Mouse (Mus musculus) gastrocnemius, postnatal 36 days (tissue): ENCODE measurements around the gene Rpl23. TPM values are rescaled to one million over a fixed set of nuclear protein-coding genes. Genes with fewer than 3 reads are reported as not detected.
A peak's percentile ranks its signal among the peaks of the same experiment; 100 is the strongest.

Source experiments
- DNase-seq, 2 experiments: peaks; one replicate each; pipeline ENCODE4 v3.0.0; 2022
- intact Hi-C: fragments of 180-260 bp; cut with DNase I; formaldehyde crosslinking; loops from one replicate; pipeline ENCODE4 v1.15.1; 2025
- total RNA-seq, 2 experiments: library from RNA; stranded (reverse); gene quantifications; 2 replicates each; pipeline ENCODE4 v1.2.3; 2021

The Rpl23 gene
- total RNA-seq, 2 experiments from 2014 or later, result 349 to 430 TPM

DNA sequence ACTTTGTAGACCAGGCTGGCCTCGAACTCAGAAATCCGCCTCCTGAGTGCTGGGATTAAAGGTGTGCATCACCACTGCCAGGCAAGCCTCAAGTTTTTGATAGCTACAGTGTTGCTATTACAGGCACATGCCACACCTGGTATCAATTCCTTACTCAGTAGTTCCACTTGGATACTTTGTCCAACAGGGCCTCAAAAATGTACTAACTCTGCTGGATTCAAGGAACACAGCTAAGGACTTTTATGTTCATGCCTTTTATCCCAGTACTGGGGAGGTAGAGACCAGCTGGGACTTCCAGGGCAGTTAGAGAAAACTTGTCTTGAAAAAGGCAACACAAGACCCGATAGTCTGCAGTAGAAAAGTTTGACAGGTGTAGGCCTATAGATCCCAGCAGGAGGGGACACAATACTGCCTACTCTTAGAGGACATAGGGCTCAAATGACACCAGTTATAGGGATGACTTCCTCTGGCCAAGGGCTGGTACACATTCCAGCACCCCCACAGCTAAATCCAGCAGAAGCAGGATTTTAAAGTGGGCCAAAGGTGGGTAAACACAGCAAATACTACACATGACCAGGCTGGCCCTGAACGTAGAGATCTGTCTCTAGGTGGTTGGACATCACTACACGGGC lies 5.6 kb downstream of the Rpl23 start:
- DNase-seq, result no peak
- intact Hi-C loops, result no loop called here

DNA sequence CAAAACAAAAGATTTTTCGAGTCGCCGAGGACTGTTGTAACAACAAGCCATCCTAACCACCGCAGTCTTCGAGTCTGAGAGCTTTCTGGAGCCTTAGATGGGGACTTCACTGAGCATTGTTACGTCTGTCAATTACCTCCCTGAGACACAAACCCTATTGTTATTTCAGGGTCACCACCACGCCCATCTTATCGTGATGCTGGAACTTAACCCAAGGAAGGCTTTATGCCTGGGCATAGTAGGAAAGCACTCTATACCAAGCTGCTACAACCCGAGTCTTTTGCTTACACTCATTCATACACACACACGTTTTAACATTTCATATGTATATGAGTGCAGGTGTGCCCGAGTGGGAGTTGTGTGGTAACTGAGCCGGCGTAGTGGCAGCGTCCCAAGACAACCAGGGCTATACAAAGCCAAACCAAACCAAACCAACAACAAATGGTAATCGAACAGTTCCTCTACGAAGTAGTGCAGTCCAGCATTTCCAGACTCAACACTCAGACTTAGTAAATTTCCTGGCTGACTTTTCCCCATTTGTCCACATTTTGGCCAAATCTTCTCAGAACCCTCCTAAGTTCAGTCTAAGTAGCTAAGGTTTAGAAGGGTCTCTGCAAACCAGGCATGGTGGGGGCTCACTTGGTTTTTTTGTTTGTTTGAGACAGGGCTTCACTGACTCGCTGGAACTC lies 6.3 kb downstream of the Rpl23 start, which contains the start of gene 1700001P01Rik:
1700001P01Rik (minus strand) TSS at position 111 of the 689 bp plus-strand sequence.
- no peak for DNase-seq
- intact Hi-C loops, result no loop called here

DNA sequence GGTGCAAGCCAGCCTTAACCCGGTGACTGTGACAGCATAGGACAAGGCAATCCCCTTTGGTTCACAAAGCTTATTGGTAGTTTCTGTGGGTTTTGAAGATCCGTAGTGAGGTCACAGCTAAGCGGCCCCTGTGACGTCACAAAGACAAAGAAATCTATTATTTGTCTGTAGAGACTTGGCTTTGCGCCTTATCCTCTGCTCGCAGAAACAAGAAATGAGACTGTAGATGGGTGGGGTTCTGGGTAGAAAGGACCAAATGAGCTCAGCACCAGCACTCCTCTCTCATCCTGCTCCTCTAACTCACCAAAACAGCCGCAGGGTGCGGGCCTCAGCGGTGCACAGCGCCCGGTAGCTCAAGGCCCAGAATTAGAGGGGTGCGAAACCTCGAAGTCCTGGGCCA lies 7.1 kb downstream of the Rpl23 start:
- no peak for DNase-seq
- intact Hi-C loops, result no loop called here

DNA sequence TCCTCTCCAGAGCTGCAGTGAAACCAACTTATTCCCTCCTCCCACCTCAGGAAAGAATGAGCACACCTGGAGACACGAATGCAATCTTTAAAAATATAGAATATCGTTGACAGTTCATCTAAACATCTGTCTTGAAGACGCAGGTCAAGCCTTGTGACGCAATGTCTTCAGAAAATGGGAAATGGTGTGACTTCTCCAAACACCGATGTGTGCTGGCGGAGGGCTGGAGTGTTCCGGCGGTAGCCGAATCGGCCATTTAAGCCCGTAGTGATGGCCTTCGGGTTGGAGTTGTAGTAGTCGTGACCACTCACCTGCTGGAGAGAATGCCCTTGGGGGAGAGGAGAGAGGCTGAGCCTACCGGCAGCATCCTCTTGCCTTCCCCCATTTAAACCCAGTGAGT lies 10.8 kb downstream of the Rpl23 start:
- DNase-seq, result no peak
- intact Hi-C loops, result no loop called here

DNA sequence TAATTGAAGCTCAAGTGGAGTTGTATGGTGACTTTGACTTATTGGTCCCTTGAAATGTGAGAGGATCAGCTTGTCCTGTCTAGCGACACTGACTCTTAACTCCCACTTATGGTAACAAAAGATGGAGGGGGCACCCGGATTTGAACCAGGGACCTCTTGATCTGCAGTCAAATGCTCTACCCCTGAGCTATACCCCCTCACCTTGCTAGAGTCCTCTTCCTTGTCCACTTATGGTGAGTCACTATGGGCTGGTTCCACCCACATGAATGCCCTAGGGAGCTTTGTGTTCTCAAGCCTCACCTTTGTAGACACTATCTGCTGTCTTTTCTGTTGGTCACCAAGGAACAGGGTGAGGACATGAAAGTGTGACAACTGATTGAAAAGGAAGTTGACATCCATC lies 12.5 kb downstream of the Rpl23 start:
- intact Hi-C loops, result no loop called here
- DNase-seq, result no peak

DNA sequence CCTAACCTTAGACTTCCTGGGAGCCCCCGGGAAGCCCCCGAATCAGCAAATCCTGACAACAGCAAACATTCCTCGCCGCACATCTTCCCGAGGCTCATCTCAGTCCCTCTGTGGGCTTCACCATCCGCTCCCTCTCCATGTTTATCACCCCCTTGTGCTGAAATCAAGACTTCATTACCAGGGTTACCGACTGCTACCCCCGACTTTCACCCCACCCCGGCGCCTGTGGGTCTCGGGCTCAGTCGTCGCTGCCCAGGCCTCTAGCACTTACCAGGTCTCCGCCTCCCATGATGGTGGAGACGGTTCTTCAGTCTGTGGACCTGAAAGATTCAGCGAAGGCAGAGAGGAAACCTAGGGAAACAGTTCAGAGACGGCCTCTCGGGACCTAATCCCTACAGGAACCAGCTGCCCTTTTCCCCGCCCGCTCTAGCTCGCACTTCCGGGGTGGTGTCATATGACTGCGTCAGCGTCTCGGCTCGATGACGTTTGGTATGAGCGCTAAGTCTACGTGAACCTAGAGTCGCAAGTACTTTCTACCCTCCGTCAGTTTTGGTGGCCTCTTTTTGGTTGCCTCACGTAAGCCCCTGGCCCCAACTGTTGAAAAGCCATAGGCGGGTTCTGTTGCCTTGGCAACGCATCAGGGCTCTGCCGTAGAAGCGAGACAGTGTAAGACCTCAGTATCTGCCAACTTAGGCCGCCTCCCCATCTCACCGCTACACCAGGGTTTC lies 15.9 kb downstream of the Rpl23 start, which contains the start of gene Cwc25:
Cwc25 (minus strand) TSS at position 403 of the 728 bp plus-strand sequence.
- intact Hi-C loops, result loop anchor here (2.0 kb wide), 1 partner anchor 14 kb away; no protein-coding TSS in a partner anchor
- peak; percentile 88 to 93 for DNase-seq

DNA sequence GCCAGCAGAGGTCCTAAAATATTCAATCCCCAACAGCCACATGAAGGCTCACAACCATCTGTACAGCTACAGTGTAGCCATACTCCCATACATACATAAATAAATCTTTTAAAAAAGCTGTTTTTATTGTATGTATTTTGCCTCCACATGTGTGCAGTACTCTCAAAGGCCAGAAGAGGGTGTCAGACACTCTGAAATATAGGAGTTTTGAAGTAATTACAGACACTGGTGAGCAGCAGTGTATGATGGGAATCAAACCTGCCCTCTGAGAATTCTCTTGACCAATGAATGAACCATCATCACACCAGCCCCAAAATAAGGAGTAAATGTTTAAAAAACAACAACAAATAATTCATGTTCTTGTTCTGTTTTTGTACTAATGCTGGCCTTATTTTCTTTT lies 20.6 kb downstream of the Rpl23 start:
- intact Hi-C loops, result no loop called here
- DNase-seq, result no peak

DNA sequence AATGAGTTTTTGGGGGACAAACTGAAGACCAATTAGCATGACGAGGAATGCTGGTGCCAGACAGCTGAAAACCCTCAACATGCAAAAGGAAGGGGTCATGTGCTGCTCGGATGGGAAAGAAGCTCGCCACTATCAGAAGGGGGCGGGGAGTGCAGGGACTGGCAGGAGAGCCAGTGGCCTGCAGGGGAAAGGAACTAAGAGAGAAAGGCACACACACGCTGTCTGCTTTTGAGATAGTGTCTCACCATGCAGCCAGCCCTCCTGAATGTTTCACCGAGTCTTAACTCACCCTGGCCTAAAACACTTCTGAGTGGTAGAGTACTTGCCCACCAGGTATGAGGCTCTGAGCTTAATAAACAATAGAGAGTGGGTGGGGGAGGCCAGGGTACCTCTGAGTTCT lies 23.3 kb downstream of the Rpl23 start:
- DNase-seq, result no peak
- intact Hi-C loops, result no loop called here

DNA sequence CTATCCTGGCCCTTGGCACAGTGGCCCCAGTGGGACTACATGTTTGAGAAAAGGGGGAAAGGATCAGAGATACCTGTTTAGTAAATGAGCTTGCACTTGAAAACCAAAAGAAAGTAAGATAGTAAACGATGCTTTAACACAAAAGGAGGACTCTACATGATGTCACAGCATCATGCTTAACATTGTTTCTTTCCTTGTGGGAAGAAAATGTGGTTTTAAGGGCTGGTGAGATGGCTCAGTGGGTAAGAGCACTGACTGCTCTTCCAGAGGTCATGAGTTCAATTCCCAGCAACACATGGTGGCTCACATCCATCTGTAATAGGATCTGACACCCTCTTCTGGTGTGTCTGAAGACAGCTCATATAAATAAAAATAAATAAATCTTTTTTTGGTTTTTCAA lies 24.1 kb downstream of the Rpl23 start:
- intact Hi-C loops, result no loop called here
- DNase-seq, result no peak

DNA sequence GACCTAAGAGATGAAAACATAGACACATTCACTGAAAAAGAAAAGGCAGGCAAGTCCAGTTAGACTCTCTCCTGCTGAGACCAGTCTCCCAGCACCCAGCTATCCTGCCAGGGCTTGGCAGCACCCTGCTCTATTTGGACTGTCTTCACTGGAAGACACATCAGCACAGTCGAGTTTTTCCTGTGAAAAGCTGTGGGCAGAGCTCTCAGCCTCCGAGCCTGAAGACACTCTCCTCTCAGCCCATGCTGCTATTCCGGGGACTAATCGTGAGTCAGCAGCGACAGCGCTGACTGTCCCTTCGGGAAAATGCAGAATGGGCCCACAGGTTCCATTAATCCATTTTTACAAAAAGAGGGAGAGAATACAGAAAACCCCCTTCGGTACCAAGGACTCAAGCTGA lies 29.0 kb downstream of the Rpl23 start:
- intact Hi-C loops, result no loop called here
- no peak for DNase-seq

DNA sequence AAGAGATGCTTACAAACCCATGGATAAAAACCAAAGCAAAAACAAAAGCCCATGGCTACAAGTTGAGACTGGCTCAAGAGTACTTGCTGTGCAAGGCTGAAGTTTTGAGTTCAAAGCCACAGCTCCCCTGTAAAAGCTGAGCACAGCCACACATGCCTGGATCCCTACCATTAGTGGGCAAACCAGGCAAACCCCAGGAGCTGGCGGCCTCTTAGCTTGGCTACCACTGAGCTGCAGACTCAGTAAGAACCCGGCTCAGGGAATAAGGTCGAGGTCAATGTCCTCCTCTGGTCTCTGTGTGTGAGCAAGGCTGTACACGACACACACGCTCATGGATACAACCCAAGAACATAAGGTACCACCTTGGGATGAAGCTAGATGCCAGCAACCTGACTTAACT lies 33.7 kb downstream of the Rpl23 start:
- no peak for DNase-seq
- intact Hi-C loops, result no loop called here

DNA sequence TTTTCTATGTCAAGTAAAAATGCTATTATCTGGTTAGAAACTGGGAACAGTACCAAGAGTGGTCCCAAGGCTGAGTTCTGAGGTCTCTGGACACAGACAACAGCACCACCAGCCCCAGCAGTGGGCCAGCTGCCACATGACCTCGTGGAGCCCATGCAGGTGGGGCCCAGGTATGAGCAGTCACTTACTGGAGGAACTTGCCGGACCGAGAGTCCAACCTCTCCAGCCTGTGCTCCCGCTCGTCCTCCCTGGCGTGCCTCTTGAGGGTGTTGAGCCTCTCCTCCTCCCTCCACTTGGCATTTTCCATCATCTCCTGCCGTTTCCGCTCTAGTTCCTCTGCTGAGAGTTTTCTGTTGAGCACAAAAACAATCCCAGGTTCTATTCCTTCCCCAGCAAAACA lies 34.5 kb downstream of the Rpl23 start:
- peak in 1 of 2 experiments; percentile 26 for DNase-seq
- intact Hi-C loops, result no loop called here

DNA sequence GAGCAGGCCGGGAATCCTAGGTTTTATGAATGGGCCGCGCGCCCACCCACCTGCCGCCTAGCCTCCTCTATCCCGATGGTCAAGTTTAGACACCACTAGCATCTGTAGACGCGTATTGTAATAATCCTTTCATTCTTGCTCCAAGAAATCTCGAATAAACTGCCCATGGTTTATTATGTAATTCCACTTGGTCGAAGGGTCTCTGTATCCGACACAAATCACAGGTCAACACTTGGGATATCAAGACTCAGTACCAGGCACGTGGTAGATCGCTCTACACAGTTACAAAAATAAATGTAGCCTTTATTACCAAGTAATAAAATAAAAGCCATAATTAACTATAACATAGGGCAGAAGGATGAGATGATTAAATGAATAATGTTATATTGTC lies 36.9 kb downstream of the Rpl23 start:
- DNase-seq, result no peak
- intact Hi-C loops, result no loop called here

DNA sequence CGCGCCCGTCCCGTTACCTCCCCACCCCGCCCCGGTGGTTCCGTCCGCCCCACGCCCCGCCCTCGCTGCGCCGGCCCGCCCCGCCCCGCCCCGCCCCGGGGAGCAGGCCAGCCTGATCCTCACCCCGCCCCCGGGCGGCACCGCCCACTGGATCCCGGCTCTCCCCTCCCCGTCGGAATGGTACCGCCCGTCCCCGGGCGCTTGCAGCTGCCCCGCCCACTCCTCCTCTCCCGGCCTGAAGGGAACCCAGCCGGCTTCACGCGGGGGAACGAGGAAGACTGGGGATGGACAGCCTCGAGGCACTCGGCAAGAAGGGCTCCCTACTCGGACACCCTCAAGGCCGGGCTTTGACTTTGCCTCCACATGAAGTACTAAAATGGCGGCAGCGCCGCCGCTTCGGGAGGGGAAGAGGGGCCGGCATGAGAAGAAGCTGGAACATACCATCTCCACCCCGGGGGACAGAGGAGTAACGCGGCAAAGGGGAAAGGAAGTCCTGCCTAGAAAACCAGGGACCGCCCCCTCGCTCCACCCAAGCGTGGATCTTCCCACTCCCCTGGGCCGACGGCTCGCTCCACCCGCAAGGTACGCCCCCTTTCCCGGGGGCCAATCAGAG lies 37.4 kb downstream of the Rpl23 start:
- intact Hi-C loops, result loop anchor here (5.0 kb wide), 1 partner anchor 43 kb away; the partner anchor contains the start of genes Pcgf2 and Psmb3
- DNase-seq, result peak; percentile 98 to 99

DNA sequence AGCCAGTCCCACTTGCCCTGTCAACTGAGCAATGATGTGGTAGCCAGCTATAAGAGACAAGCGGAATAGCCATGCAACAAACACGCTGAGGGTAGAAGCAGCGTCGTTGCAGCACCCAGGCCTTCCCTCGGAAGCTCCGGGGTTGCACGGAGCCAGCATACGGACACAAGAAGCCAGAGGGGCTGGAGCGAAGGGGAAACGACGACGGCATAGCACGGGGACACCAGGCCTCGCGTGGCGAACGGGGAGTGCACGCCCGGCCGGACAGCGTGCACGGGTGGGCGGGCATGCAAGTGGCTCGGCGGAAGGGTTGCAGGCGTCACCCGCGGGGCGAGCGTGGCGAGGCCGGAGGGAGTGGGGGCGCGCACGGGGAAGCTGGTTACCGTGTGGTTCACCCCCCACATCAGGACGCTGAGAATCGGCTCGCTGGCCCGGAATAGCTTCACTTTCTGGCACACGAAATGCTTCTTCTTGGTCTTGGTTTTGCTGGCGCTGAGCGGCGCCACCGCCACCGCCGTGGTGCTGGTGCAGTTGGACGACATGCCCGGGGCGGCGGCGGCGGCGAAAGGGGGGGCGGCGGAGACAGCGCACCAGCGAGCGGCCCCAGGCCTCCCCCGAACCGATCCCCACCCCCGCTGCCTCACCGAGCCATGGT lies 38.0 kb downstream of the Rpl23 start, which contains the start of gene Pip4k2b:
Pip4k2b (minus strand) TSS at position 642 of the 655 bp plus-strand sequence.
- DNase-seq, result peak in 1 of 2 experiments; percentile 39
- intact Hi-C loops, result loop anchor here (5.0 kb wide), 1 partner anchor 42 kb away; the partner anchor contains the start of genes Pcgf2 and Psmb3

DNA sequence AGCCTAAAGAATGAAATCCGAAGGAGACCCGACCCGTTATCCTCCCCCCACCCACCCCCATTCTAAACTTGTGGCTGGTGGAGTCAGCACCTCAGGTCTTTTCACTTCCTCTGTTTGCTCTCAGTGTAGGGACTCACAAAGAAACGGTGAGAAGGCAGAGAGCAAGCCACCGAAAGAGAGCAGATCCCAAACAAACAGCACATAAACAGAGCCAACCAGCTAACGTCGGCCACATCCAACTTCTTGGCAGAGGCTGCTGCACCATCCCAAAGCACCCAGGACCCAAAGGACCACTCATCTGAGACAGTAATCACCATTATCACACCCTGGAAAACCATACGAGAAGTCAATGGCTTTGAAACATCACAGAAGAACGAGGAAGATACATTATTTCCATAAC lies 38.8 kb downstream of the Rpl23 start:
- intact Hi-C loops, result loop anchor here (5.0 kb wide), 1 partner anchor 41 kb away; the partner anchor contains the start of genes Pcgf2 and Psmb3
- no peak for DNase-seq

DNA sequence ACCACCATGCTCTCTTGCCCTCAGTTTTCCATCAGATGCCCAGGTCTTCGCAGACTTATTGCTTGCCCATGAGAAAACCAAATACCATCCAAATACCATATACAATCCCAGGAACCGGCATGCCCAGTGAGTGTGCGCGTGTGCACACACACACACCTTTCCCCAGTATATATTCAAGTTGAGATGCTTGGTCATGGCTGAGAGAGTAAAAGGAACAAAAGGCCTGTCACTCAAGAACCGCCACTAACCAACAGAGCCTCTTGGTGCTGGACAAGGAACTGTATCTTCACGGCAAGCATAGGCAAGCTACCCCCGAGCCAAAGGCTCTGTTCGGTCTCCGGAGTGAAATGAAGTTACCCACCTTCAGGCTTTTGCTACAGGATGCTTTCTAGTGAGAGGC lies 39.6 kb downstream of the Rpl23 start:
- DNase-seq, result no peak
- intact Hi-C loops, result loop anchor here (5.0 kb wide), 1 partner anchor 40 kb away; the partner anchor contains the start of genes Pcgf2 and Psmb3

DNA sequence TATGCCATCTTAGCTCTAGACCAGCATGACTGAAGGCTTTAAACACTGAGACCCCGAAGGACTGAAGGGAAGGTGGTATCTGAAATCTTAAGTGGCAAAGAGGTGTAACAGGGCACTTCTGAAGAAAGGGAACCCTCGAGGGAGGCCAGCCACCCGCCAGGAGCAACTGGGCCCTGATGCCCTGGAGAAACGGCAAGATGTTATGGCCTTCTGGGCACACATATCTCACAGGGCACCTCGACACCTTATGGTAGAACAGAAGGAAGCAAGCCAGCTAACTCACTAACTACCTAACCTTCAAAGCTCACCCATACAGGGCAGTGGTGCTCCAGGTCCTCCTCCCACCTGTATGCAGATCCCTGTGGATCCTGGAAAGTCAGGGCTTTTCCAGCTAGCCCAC lies 40.1 kb downstream of the Rpl23 start:
- DNase-seq, result no peak
- intact Hi-C loops, result loop anchor here (5.0 kb wide), 1 partner anchor 40 kb away; the partner anchor contains the start of genes Pcgf2 and Psmb3

DNA sequence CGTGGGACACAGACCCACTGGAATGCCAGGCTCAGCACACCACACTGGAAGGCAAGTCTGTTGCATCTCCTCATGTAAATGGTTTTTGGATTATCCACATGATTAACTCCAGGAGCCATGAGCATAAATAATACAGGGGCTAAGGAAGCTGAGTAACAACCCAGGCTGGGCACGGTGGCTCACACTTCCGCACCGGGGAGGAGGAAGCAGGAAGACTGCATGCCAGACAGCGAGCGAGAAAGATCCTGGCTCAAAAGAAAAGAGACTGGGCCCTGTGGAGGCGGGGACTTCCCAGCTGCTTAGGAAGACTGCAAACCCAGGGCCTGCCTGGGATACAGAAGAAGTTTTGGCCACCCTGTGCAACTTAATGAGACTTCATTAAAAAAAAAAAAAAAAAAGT lies 42.0 kb downstream of the Rpl23 start:
- intact Hi-C loops, result loop anchor here (5.0 kb wide), 1 partner anchor 38 kb away; the partner anchor contains the start of genes Pcgf2 and Psmb3
- no peak for DNase-seq

DNA sequence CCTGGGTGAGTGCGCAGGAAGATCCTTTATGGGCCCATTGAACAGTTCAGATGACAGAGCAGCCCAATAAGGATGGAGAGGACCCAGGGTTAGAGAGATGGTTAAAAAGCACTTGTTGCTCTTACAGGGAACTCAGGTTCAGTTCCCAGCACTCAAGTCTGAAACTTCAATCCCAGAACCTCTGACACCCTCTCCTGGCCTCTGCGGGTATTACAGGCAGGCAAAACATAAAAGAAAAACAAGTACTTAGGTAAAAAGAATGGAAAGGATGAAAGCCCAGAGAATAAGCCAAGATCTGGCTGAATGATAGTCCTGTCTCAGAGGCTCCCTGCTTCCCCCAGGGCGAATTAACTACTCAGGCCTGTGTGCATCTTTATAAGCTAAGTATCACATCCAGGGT lies 43.1 kb downstream of the Rpl23 start:
- intact Hi-C loops, result no loop called here
- DNase-seq, result no peak
